Mouse (Mus musculus) erythroblast, embryonic 14.5 days (primary cell): ENCODE data around the gene Nmral1.

Source experiments
- GATA1 ChIP-seq: IDR thresholded peaks from 2 replicates; pipeline ENCODE4 v1.6.1; 2012; ENCODE audit warnings: low read length, inconsistent platforms, mixed read lengths
- TAL1 ChIP-seq: IDR thresholded peaks from 3 replicates; pipeline ENCODE4 v1.6.1; 2012; ENCODE audit warnings: low read length, inconsistent platforms, mixed read lengths

DNA sequence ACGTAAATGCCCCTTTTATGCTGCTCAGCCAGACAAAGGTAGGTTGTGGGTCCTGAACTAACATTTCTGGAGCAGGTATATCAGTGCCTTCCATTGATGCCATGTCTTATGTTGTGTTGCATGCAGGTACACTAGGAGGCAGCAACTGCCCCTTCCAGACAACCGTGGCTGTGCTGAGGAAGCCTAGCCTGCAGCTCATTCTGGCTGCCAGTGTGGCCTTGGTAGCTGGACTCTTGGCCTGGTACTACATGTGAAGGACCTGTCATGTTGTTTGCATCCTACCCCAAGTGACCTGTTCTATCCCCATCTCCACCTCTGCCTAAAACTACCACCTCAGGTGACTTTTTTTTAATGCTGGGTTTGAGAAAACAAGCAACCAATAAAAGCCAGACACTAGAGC, 46.7 kb upstream of the Nmral1 start:
- TF ChIP-seq TAL1 (no peak), GATA1 (no peak)
